ENCODE assay signal across 16 mouse cellular contexts in genomic region chr10:19692332-19692731, GRCm38 (mm10). TPM values are rescaled to one million over a fixed set of nuclear protein-coding genes. Genes with fewer than 3 reads are reported as not detected.
A peak's percentile ranks its signal among the peaks of the same experiment; 100 is the strongest.
DNase-seq lines count a peak whose midpoint lies in the region; ATAC-seq lines count a peak whose summit lies in the region.
"Had no signal": no experiment of that assay in that cellular context is flagged by ENCODE, and none has a peak within 500 bp of the region (broad histone marks: within the 10 kb centered on the region; RNA-seq: fewer than 3 reads in every experiment).

No protein-coding gene starts in this region.

- WGBS in heart, embryonic 13.5 days: 77% methylated on average over 7 of the region's 7 CpGs
- WGBS in heart, embryonic 11.5 days (ENCODE audit: insufficient replicate concordance): 84% methylated on average over 7 of the region's 7 CpGs
- 83% methylated on average over 7 of the region's 7 CpGs for WGBS in lung, embryonic 16.5 days
- WGBS in macrophage (ENCODE audit: missing documents): 43% methylated on average over 7 of the region's 7 CpGs

- ATAC-seq in heart, embryonic 13.5 days (ENCODE audit: extremely low read depth, insufficient number of reproducible peaks, low FRiP score, low TSS enrichment): no peak
- ATAC-seq in heart, embryonic 11.5 days (replicated peaks; ENCODE audit: insufficient number of reproducible peaks, low FRiP score, low TSS enrichment): no peak
- no peak for ATAC-seq in lung, embryonic 16.5 days (ENCODE audit: low read depth)
- ATAC-seq in activated CD4-positive, CD25-positive, alpha-beta regulatory T cell, adult 4 months: peak; percentile 4
- ATAC-seq in monocyte, adult 5-6 weeks (replicated peaks; ENCODE audit: insufficient number of reproducible peaks, low FRiP score, low TSS enrichment, poor library complexity, severe bottlenecking): no peak
- ATAC-seq: Patski had no signal

- H3K36me3 ChIP-seq in heart, embryonic 13.5 days: no peaks in the 10 kb centered on the region
- no peaks in the 10 kb centered on the region for H3K36me3 ChIP-seq in heart, embryonic 11.5 days (ENCODE audit: control insufficient read depth, insufficient read depth, low read length)
- no peaks in the 10 kb centered on the region for H3K36me3 ChIP-seq in lung, embryonic 16.5 days (ENCODE audit: control insufficient read depth, insufficient read depth, low read length)
- no peaks in the 10 kb centered on the region for H3K36me3 ChIP-seq in macrophage (ENCODE audit: inconsistent target)
- H3K36me3 ChIP-seq: limb, embryonic 15.5 days; midbrain, embryonic 10.5 days had no signal

- peak overlapping the region; percentile 36 for H3K4me2 ChIP-seq in heart, embryonic 13.5 days
- no peak overlapping the region for H3K4me2 ChIP-seq in heart, embryonic 11.5 days
- H3K4me2 ChIP-seq in lung, embryonic 16.5 days (ENCODE audit: low read depth, low read length): peak overlapping the region; percentile 38; the same call in 1 of the 2 replicates
- H3K4me2 ChIP-seq: limb, embryonic 15.5 days had no signal

- no peaks in the 10 kb centered on the region for H3K79me2 ChIP-seq in macrophage (ENCODE audit: inconsistent target)

- H3K27ac ChIP-seq in heart, embryonic 13.5 days (replicated peaks): no peak overlapping the region
- no peak overlapping the region for H3K27ac ChIP-seq in heart, embryonic 11.5 days (ENCODE audit: low read depth, low read length)
- H3K27ac ChIP-seq in lung, embryonic 16.5 days (ENCODE audit: low read length): no peak overlapping the region
- peak overlapping the region; percentile 89 for H3K27ac ChIP-seq in macrophage
- H3K27ac ChIP-seq: limb, embryonic 15.5 days; midbrain, embryonic 10.5 days had no signal

- H3K9me3 ChIP-seq in heart, embryonic 13.5 days: no peaks in the 10 kb centered on the region
- H3K9me3 ChIP-seq in heart, embryonic 11.5 days (replicated peaks; ENCODE audit: control insufficient read depth, low read length): no peaks in the 10 kb centered on the region
- H3K9me3 ChIP-seq in lung, embryonic 16.5 days (ENCODE audit: control insufficient read depth, low read length): no peaks in the 10 kb centered on the region
- H3K9me3 ChIP-seq: limb, embryonic 15.5 days; midbrain, embryonic 10.5 days had no signal

- DNase-seq in lung, postnatal 36 days: no peak
- no peak for DNase-seq in retina, postnatal 1 day
- DNase-seq: cerebellum, adult 11-12 months had no signal

- H3K4me1 ChIP-seq in heart, embryonic 13.5 days: peaks cover 13% of the 10 kb centered on the region
- peaks cover 2% of the 10 kb centered on the region for H3K4me1 ChIP-seq in heart, embryonic 11.5 days (ENCODE audit: control insufficient read depth, insufficient read depth, low read length)
- peaks cover 13% of the 10 kb centered on the region for H3K4me1 ChIP-seq in lung, embryonic 16.5 days (replicated peaks; ENCODE audit: control insufficient read depth, insufficient read depth, low read length)
- H3K4me1 ChIP-seq: limb, embryonic 15.5 days; midbrain, embryonic 10.5 days had no signal

- H3K4me3 ChIP-seq in heart, embryonic 13.5 days: no peak overlapping the region
- H3K4me3 ChIP-seq in heart, embryonic 11.5 days (ENCODE audit: low read depth, low read length): no peak overlapping the region
- H3K4me3 ChIP-seq in lung, embryonic 16.5 days (ENCODE audit: low read length): no peak overlapping the region
- no peak overlapping the region for H3K4me3 ChIP-seq in macrophage (ENCODE audit: inconsistent target)
- H3K4me3 ChIP-seq: limb, embryonic 15.5 days; midbrain, embryonic 10.5 days had no signal

- H3K9ac ChIP-seq in heart, embryonic 13.5 days: no peak overlapping the region
- no peak overlapping the region for H3K9ac ChIP-seq in heart, embryonic 11.5 days (ENCODE audit: low read depth, low read length)
- no peak overlapping the region; the same call in 1 of the 2 replicates for H3K9ac ChIP-seq in lung, embryonic 16.5 days (ENCODE audit: low read length)
- H3K9ac ChIP-seq: forebrain, postnatal 0 days; limb, embryonic 15.5 days had no signal

- no peaks in the 10 kb centered on the region for H3K27me3 ChIP-seq in heart, embryonic 13.5 days (replicated peaks)
- H3K27me3 ChIP-seq in heart, embryonic 11.5 days (ENCODE audit: control insufficient read depth, insufficient read depth, low read length): no peaks in the 10 kb centered on the region
- no peaks in the 10 kb centered on the region for H3K27me3 ChIP-seq in lung, embryonic 16.5 days (ENCODE audit: control insufficient read depth, insufficient read depth, low read depth, low read length)
- H3K27me3 ChIP-seq: limb, embryonic 15.5 days; Patski had no signal

RNA-seq across cellular contexts. Expression of gene Il20ra, which starts 20.0 kb away (rescaled TPM):
- 0.06 TPM in 1 of 2 replicates, not detected in the other for polyA plus RNA-seq in heart, embryonic 13.5 days (2015; fragmentation: Nextera tagmentation; extraction: Ambion mirVana)
- 0.11 and 0.24 TPM in 2 replicates for polyA plus RNA-seq in heart, embryonic 11.5 days (2014; fragmentation: Nextera tagmentation; extraction: Ambion mirVana)
- polyA plus RNA-seq in lung, embryonic 16.5 days (2015; fragmentation: Nextera tagmentation; extraction: Ambion mirVana): 0.14 and 0.19 TPM in 2 replicates
- under 1 TPM in 1 of 2 experiments, not detected in 1; 0.22 TPM for polyA plus RNA-seq in activated CD4-positive, CD25-positive, alpha-beta regulatory T cell, adult 4 months (2017; shearing (Covaris generic))
- not detected for total RNA-seq in macrophage (2018; cell fraction: chromatin; rRNA removed)
- not detected for total RNA-seq in macrophage (2018; cell fraction: cytosol; rRNA removed)
- total RNA-seq in macrophage (2018; cell fraction: nucleus; rRNA removed): not detected
- polyA plus RNA-seq in macrophage (2018): not detected in 3 replicates
- 0.49 to 1.3 TPM in 2 of 3 replicates, not detected in the other for total RNA-seq in monocyte, adult 5-6 weeks (2017)
- total RNA-seq: gastrocnemius, postnatal 10 days; heart, adult 8-10 months had no signal
- polyA plus RNA-seq: forebrain, postnatal 0 days; hindbrain, embryonic 11.5 days had no signal
